Mouse (Mus musculus) thymus, adult 2 months (tissue): ENCODE measurements at regions not wholly inside any gene's neighbourhood (a gene's known extent, or its start where the extent isn't known, plus 50 kb on each side); places are given as distances from the start of the nearest gene placed in this dataset.

Experiments
- DNase-seq: peaks from one replicate; pipeline ENCODE4 v3.0.0; 2021
- H3K27ac ChIP-seq: fragments of 200-500 bp; 2 replicates; pipeline ENCODE4 v1.5.1; 2012; ENCODE audit warnings: low read length, control low read depth; ENCODE audit not compliant: control insufficient read depth, insufficient read depth
- H3K27me3 ChIP-seq: fragments of 200-500 bp; 2 replicates; pipeline ENCODE4 v1.6.1; 2012; ENCODE audit warnings: mild to moderate bottlenecking, low read length, moderate library complexity, mixed read lengths; ENCODE audit not compliant: control insufficient read depth, insufficient read depth
- H3K36me3 ChIP-seq: fragments of 200-500 bp; 2 replicates; pipeline ENCODE4 v1.6.1; 2012; ENCODE audit warnings: mild to moderate bottlenecking, low read length, moderate library complexity; ENCODE audit not compliant: control insufficient read depth, insufficient read depth
- H3K4me1 ChIP-seq: fragments of 200-500 bp; replicated peaks from 2 replicates; pipeline ENCODE4 v1.6.1; 2012; ENCODE audit warnings: low read length; ENCODE audit not compliant: control insufficient read depth, insufficient read depth
- H3K4me3 ChIP-seq: fragments of 200-500 bp; 2 replicates; pipeline ENCODE4 v1.5.1; 2012; ENCODE audit warnings: mild to moderate bottlenecking, low read length, control low read depth, moderate library complexity; ENCODE audit not compliant: control insufficient read depth, insufficient read depth
- CTCF ChIP-seq: fragments of 200-500 bp; IDR thresholded peaks from 2 replicates; pipeline ENCODE4 v1.5.1; 2012; ENCODE audit warnings: mild to moderate bottlenecking, control low read depth, low read length, moderate library complexity, borderline replicate concordance; ENCODE audit not compliant: control insufficient read depth, poor library complexity, insufficient read depth; ENCODE audit errors: extremely low read depth
- POLR2A ChIP-seq: fragments of 200-500 bp; IDR thresholded peaks from 2 replicates; pipeline ENCODE4 v1.6.1; 2012; ENCODE audit warnings: mild to moderate bottlenecking, low read length, control low read depth, moderate library complexity; ENCODE audit not compliant: control insufficient read depth, poor library complexity, insufficient read depth; ENCODE audit errors: extremely low read depth
- WGBS: fragments of 180-500 bp; shearing (Covaris S2); methylation state at CpG from one replicate; pipeline ENCODE4 v1.1.7; 2018; 5-methylcytosine and 5-hydroxymethylcytosine counted together

GRCm38 (mm10) chr17:4381896-4382685 lies 612.0 kb upstream of the Arid1b start:
- Histone ChIP-seq H3K27ac (no peak overlapping the region), H3K27me3 (no peaks in the 10 kb centered on the region), H3K4me1 (no peaks in the 10 kb centered on the region), H3K36me3 (no peaks in the 10 kb centered on the region), H3K4me3 (no peak overlapping the region)
- 96% methylated on average over 13 of the region's 13 CpGs for WGBS
- no peak for DNase-seq
- TF ChIP-seq POLR2A (no peak), CTCF (no peak)

GRCm38 (mm10) chr17:4382716-4383115 lies 611.4 kb upstream of the Arid1b start:
- DNase-seq: no peak
- TF ChIP-seq CTCF: no peak
- TF ChIP-seq POLR2A: no peak

GRCm38 (mm10) chr17:4387616-4388015 lies 606.5 kb upstream of the Arid1b start:
- Histone ChIP-seq H3K4me3 (no peak overlapping the region), H3K36me3 (no peaks in the 10 kb centered on the region), H3K27me3 (no peaks in the 10 kb centered on the region), H3K4me1 (no peaks in the 10 kb centered on the region), H3K27ac (no peak overlapping the region)
- DNase-seq: no peak
- WGBS: 95% methylated on average over 4 of the region's 4 CpGs
- TF ChIP-seq POLR2A (no peak), CTCF (no peak)

More at GRCm38 (mm10) chr17:4382716-4383115, 611.4 kb upstream of the Arid1b start:
- Histone ChIP-seq H3K27me3 (no peaks in the 10 kb centered on the region), H3K27ac (no peak overlapping the region), H3K4me3 (no peak overlapping the region), H3K4me1 (no peaks in the 10 kb centered on the region), H3K36me3 (no peaks in the 10 kb centered on the region)

GRCm38 (mm10) chr17:4390012-4390411 lies 604.1 kb upstream of the Arid1b start:
- no peak for DNase-seq
- WGBS: 74% methylated on average over 4 of the region's 4 CpGs
- Histone ChIP-seq H3K36me3 (no peaks in the 10 kb centered on the region), H3K27me3 (no peaks in the 10 kb centered on the region), H3K4me1 (no peaks in the 10 kb centered on the region), H3K27ac (no peak overlapping the region), H3K4me3 (no peak overlapping the region)
- TF ChIP-seq POLR2A (no peak), CTCF (no peak)

GRCm38 (mm10) chr17:4390577-4390976 lies 603.6 kb upstream of the Arid1b start:
- Histone ChIP-seq H3K27me3 (no peaks in the 10 kb centered on the region), H3K36me3 (no peaks in the 10 kb centered on the region), H3K4me1 (no peaks in the 10 kb centered on the region), H3K4me3 (no peak overlapping the region), H3K27ac (no peak overlapping the region)
- TF ChIP-seq CTCF (no peak), POLR2A (no peak)
- DNase-seq: no peak

GRCm38 (mm10) chr17:4391210-4391609 lies 602.9 kb upstream of the Arid1b start:
- 96% methylated on average over 1 of the region's 1 CpGs for WGBS
- no peaks in the 10 kb centered on the region for H3K27me3 ChIP-seq
- TF ChIP-seq CTCF: no peak
- no peak for DNase-seq
- H3K4me1 ChIP-seq: no peaks in the 10 kb centered on the region
- no peak overlapping the region for H3K4me3 ChIP-seq
- no peak overlapping the region for H3K27ac ChIP-seq
- no peaks in the 10 kb centered on the region for H3K36me3 ChIP-seq

GRCm38 (mm10) chr17:4396119-4396518 lies 598.0 kb upstream of the Arid1b start:
- WGBS: 25% methylated on average over 5 of the region's 5 CpGs
- H3K36me3 ChIP-seq: no peaks in the 10 kb centered on the region

More at GRCm38 (mm10) chr17:4396119-4396518, 598.0 kb upstream of the Arid1b start:
- DNase-seq: no peak
- H3K4me3 ChIP-seq: no peak overlapping the region
- H3K27ac ChIP-seq: no peak overlapping the region
- no peaks in the 10 kb centered on the region for H3K4me1 ChIP-seq
- no peak for TF ChIP-seq POLR2A
- TF ChIP-seq CTCF: no peak
- no peaks in the 10 kb centered on the region for H3K27me3 ChIP-seq
